In the genomic region with DNA sequence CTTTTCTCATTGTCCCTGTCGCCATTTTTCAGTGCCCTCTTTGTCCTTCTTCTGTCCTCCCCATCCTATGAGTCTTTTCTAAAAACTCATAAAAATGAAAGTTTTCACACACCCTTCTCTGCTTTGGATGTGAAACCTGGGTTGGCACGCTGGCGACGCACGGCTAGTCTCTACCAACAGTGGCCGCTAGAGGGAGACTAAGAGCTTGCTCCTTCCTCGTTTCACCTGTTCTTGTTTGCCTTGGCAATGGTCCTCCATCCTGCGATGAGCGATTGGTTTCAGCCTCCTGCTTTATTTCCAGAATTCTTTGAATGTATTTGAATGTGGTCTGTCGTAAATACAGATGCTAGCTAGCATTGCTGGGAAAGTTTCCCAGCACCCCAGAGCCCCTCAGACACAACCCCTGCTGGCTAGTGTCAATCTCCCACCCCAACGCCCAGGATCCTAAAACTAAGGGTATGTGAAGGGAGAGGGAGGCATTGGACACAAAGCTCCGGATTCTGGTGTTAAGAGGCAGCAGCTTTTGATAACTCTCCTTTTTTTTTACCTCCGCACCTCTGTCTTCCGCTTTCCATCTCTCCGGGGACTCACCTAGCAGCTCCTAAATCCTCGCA, we compare ENCODE assay signal across 8 mouse cellular contexts.
DNase-seq lines count a peak whose midpoint lies in the region; ATAC-seq and TF ChIP-seq lines count a peak whose summit lies in the region.

No protein-coding gene starts in this region.

- no peak overlapping the region for H3K9ac ChIP-seq in heart, embryonic 12.5 days
- H3K9ac ChIP-seq in kidney, embryonic 15.5 days, result no peak overlapping the region
- H3K9ac ChIP-seq in liver, adult 2 months (ENCODE audit: low read depth, low read length), result no peak overlapping the region

- TF ChIP-seq POLR2A in liver, adult 2 months (IDR thresholded peaks at IDR 0.05; ENCODE audit: extremely low read depth, insufficient read depth, low read length), result no peak

- peaks cover 17% of the 10 kb centered on the region for H3K4me1 ChIP-seq in heart, embryonic 12.5 days (replicated peaks)
- peaks cover 22% of the 10 kb centered on the region for H3K4me1 ChIP-seq in kidney, embryonic 15.5 days
- H3K4me1 ChIP-seq in liver, adult 2 months (ENCODE audit: control insufficient read depth, insufficient read depth, low read length), result no peaks in the 10 kb centered on the region

- peak; percentile 94 for TF ChIP-seq CTCF in liver, adult 2 months (IDR thresholded peaks at IDR 0.05; ENCODE audit: low read depth, low read length)

- H3K36me3 ChIP-seq in heart, embryonic 12.5 days, result no peaks in the 10 kb centered on the region
- H3K36me3 ChIP-seq in kidney, embryonic 15.5 days, result no peaks in the 10 kb centered on the region
- H3K36me3 ChIP-seq in liver, adult 2 months (ENCODE audit: control insufficient read depth, insufficient read depth, low read length), result no peaks in the 10 kb centered on the region

- no peaks in the 10 kb centered on the region for H3K79me2 ChIP-seq in liver, adult 2 months (ENCODE audit: control insufficient read depth, insufficient read depth, low read length)

- H3K27ac ChIP-seq in heart, embryonic 12.5 days (ENCODE audit: poor library complexity, severe bottlenecking), result peak overlapping the region; percentile 76
- H3K27ac ChIP-seq in kidney, embryonic 15.5 days, result no peak overlapping the region
- H3K27ac ChIP-seq in liver, adult 2 months (replicated peaks; ENCODE audit: insufficient read depth, low read depth, low read length), result no peak overlapping the region

- no peak overlapping the region for H3K4me3 ChIP-seq in heart, embryonic 12.5 days
- no peak overlapping the region for H3K4me3 ChIP-seq in kidney, embryonic 15.5 days (replicated peaks)
- no peak overlapping the region for H3K4me3 ChIP-seq in liver, adult 2 months (ENCODE audit: insufficient read depth, low read depth, low read length)

- ATAC-seq in erythroblast, adult 5-6 weeks (replicated peaks; ENCODE audit: low FRiP score, poor library complexity, severe bottlenecking), result peak; percentile 86
- ATAC-seq in heart, embryonic 12.5 days (ENCODE audit: insufficient number of reproducible peaks, low FRiP score), result peak; percentile 56
- peak; percentile 35; the same call in 1 of the 2 replicates for ATAC-seq in kidney, embryonic 15.5 days (replicated peaks; ENCODE audit: low FRiP score)

- H3K27me3 ChIP-seq in heart, embryonic 12.5 days (replicated peaks), result no peaks in the 10 kb centered on the region
- no peaks in the 10 kb centered on the region for H3K27me3 ChIP-seq in kidney, embryonic 15.5 days
- 0 out of 2 replicates have a peak, but pooled peaks cover 2% of the 10 kb centered on the region for H3K27me3 ChIP-seq in liver, adult 2 months (ENCODE audit: control insufficient read depth, insufficient read depth, low read length)

- DNase-seq in 416B (ENCODE audit: low read depth), result peak; percentile 65
- DNase-seq in adrenal gland, postnatal 4 days (ENCODE audit: low spot score in 2 of 2), result peak; percentile 16 to 55
- peak; percentile 63 for DNase-seq in liver, adult 2 months (ENCODE audit: extremely low read depth, low read depth, low spot score)
- peak; percentile 90 for DNase-seq in naive thymus-derived CD4-positive, alpha-beta T cell, adult 2 months (ENCODE audit: low read depth)
- peak; percentile 86 to 95 for DNase-seq in spleen, postnatal 4 days (ENCODE audit: low spot score in 2 of 2)

- H3K4me2 ChIP-seq in heart, embryonic 12.5 days, result peak overlapping the region; percentile 37; the same call in 1 of the 2 replicates
- H3K4me2 ChIP-seq in kidney, embryonic 15.5 days, result no peak overlapping the region

- H3K9me3 ChIP-seq in heart, embryonic 12.5 days (replicated peaks), result no peaks in the 10 kb centered on the region
- H3K9me3 ChIP-seq in kidney, embryonic 15.5 days (replicated peaks), result no peaks in the 10 kb centered on the region

- 33% methylated on average over 16 of the region's 16 CpGs for WGBS in heart, embryonic 12.5 days
- WGBS in kidney, embryonic 15.5 days, result 31% methylated on average over 16 of the region's 16 CpGs
- WGBS in liver, adult 2 months, result 34% methylated on average over 16 of the region's 16 CpGs

Comparison
In these comparisons a context has a peak if more than half of its experiments do, and no peak if none do; other contexts are left out.
1. DNase-seq: peak in every context shown above with its lines; median percentile 90 in spleen, postnatal 4 days; 90 in naive thymus-derived CD4-positive, alpha-beta T cell, adult 2 months; 65 in 416B; 63 in liver, adult 2 months; 36 in adrenal gland, postnatal 4 days.
2. ATAC-seq: peak in every context shown above with its lines; median percentile 86 in erythroblast, adult 5-6 weeks; 56 in heart, embryonic 12.5 days; 35 in kidney, embryonic 15.5 days.